Mouse (Mus musculus) cortical plate, adult 2 months (tissue): ENCODE measurements at regions not wholly inside any gene's neighbourhood (a gene's known extent, or its start where the extent isn't known, plus 50 kb on each side); places are given as distances from the start of the nearest gene placed in this dataset.

ENCODE experiments used
- CTCF ChIP-seq: fragments of 200-500 bp; IDR thresholded peaks from 2 replicates; pipeline ENCODE4 v1.5.1; 2011; ENCODE audit warnings: mild to moderate bottlenecking, control low read depth, low read length; ENCODE audit not compliant: insufficient read depth; ENCODE audit errors: extremely low read depth
- POLR2A ChIP-seq: fragments of 200-500 bp; IDR thresholded peaks from 2 replicates; pipeline ENCODE4 v1.6.1; 2011; ENCODE audit warnings: mild to moderate bottlenecking, low read length, control low read depth; ENCODE audit not compliant: insufficient read depth; ENCODE audit errors: extremely low read depth

- TF ChIP-seq POLR2A (no peak), CTCF (no peak)
Measured at GRCm38 (mm10) chr11:86875738-86876137, 68.2 kb upstream of the Dhx40 start.
